Mouse (Mus musculus): ENCODE data around the gene Ak6.

The Ak6 gene

DNA sequence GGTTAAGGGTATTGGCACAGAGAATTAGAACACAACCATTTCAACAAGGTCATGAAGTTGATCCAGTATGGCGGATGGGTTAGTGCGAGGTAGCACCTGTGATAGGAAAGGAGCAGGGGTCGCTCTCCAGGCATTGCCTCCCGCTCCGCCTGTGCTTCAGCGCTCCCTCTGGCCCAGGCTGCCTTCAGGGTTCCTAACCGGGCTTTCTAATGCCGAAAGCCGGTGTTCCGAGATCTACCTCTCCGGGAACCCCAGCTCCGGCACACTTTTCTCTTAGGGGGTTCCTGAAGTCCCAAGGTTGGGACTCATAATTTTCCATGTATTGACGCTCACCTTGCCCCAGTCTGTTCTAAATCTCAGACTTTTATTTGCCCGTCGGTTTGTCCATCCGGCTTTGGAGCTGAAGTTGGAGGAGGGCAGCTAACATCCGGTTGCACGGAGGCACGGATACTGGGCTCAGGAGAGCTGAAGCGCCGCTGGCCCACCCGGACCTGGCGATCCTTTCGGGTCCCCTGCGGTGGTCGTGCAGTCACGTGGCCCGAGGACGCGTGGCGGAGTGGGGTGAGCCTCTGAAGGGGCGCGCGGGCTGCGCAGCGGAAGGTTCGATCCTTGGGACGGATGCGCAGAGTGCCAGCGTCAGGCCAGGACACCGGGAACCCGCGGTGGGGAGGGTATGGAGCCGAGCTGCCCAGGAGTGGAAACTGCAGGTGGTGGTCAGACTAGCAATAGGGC lies 18.7 kb downstream of the Ak6 start, which contains the start of gene Ccdc125:
Gene Ccdc125, plus strand, starts transcription at position 427 of the 732 bp plus-strand sequence.
- peak; percentile 51 for DNase-seq (ENCODE audit: low spot score)

DNA sequence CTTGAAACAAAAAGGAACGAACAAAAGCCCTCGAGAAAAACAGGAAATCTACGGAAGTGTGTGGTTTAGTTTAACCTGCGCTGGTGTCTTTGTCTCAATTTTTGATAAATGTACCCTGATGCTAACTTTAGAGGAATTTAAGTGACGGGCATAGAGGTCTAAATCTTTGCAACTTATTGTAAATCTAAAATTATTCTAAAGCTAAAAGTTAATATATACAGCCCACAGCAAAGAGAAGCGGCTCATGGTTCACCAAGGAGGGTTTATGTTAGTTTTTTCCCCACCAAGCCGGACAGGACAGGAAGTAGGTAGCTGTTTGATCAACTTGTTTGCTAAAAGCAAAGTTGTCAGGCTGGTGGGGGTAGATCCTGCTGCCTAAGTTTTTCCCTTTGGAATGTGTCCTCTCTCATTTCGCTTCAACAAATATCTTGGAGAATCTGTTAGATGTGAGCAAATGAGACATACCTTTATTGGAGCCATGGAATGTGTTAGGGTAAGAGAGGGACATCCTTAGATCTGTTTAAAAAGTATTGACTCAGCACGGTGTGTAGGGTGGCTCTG lies 19.5 kb downstream of the Ak6 start:
- no peak for DNase-seq (ENCODE audit: low spot score)

DNA sequence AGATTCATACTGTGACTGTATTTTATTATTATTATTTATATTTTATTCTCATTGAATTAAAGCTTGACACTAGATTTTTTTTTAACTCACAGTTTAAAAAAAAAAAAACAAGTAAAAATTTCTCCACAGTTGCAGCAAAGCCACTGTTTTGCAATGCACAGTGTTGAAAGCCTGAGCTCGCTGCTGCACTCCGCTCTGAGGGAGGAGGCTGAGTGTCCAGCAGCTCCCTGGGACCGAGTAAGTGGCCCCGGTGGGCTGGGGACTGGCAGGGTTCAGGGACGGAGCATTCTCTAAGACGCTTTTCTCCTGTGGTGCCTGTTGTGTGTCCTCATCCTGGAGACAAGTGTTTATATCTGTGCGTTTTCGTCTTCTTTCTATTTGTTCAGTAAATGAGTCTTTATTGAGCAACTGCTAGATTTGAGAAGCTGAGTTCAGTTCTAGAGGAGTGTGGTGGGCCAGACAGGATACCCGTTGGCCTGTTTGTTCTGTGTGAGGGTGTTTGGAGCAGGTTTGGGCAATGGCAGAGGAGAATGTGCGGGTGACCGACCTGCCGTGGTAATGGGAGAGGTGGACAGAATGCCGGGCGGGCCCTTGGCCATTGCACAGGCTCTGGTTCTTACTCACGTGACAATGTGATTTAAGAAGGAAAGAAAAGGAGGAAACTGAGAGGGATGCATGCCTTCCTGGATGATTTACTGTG lies 25.3 kb downstream of the Ak6 start:
- DNase-seq (ENCODE audit: low spot score), result no peak

DNA sequence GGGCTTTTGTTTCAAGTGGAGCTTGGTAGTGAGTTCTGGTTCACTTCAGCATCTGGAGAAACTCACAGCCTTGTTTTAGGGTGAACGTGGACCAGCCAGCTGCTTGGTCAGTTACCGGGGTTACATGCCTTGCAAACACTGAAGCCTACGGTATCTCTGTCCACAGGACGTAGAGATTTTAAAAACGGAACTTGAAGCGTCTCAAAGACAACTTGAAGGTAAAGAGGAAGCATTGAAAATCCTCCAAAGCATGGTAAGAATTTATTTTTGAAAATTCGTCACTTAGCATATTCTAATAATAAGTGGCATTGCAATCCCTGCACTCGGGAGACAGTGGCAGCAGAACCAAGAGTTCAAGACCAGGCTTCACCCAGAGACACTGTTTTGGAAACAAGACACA lies 30.8 kb downstream of the Ak6 start:
- no peak for DNase-seq (ENCODE audit: low spot score)

DNA sequence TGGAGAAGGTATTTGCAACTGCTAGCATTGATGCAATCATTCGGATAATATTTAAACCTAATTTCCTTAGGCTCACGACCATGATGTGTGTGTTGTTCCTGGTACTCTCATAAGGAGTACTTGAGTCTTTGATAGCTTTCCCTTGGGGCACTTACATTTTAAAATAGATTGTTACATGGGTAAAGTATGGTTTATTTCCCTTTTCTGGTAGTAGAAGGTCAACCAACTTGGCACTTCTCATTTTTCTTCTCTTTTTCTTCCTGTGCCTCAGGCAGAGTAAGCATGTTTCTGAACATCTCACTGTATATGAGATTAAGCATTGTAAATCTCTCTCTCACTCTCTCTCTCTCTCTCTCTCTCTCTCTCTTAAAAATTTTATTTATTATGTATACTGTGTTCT lies 32.1 kb downstream of the Ak6 start:
- no peak for DNase-seq (ENCODE audit: low spot score)

DNA sequence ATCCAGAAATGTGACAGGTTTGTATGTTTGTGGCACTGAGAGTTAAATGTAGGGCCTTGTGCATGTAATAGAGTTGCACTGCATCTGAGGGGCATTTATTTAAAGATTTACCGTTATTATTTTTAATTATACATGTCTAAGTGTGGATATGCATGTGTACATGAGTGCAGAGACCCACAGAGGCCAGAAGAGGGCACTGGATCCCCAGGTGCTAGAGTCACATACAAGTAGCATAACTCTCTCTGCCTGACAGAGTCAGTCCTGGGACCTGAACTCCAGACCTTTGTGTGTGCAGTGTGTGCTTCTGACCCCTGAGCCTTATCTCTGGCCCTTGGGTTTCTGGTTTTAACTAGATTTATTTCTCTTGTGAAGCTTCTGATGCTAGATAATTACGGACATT lies 33.6 kb downstream of the Ak6 start:
- no peak for DNase-seq (ENCODE audit: low spot score)

DNA sequence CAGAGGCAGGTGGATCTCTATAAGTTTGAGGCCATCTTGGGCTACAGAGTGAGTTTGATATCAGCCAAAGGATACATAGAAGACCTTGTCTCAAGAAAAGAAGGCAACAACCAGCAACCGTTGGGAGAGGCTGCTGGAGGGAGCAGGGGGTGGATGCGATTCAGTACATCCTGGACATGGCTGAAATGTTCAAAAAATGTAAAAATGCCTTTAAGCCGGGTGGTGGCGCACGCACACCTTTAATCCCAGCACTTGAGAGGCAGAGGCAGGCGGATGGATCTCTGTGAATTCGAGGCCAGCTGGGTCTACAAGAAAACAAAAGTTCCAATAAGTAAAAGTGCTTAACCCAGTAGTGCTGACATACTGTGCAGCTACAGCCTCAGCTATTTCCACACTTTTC lies 36.7 kb downstream of the Ak6 start:
- DNase-seq (ENCODE audit: low spot score), result no peak

DNA sequence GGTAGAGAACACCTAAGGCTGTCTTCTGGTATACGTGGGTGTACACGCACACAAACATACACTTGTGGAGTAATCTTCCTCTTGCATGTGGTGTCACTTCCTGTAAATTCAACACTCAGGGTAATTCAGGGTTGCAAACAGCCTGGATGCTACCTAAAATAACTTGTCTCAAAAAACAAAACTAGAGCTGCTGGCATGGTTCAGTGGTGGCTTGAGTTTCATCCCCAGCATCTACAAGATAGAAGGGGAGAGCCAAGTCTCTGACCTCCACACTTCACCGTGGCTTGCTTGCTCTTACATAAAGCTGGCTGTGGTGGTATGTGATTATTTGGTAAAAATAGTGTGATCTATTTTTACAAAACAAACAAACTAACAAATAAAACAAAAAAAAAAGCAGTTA lies 46.8 kb downstream of the Ak6 start:
- DNase-seq (ENCODE audit: low spot score), result no peak

DNA sequence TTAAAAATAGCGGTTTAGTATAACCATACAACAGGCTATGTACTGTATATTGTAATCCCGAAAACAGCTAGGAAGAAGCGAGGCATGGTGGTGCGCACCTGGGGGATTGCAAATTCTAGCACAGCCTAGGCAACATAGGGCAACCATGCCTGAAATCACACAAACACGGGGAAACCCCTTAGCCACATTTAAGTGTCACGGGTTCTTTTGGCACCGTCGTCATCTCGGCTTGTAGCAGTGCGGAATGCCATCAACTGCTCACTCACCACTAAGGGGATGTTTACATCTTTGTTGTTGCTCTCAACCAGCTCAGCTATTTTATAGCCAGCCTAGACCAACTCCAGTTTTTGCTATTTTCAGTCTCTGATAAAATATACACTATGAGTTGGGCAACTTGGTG lies 48.1 kb downstream of the Ak6 start:
- no peak for DNase-seq (ENCODE audit: low spot score)

DNA sequence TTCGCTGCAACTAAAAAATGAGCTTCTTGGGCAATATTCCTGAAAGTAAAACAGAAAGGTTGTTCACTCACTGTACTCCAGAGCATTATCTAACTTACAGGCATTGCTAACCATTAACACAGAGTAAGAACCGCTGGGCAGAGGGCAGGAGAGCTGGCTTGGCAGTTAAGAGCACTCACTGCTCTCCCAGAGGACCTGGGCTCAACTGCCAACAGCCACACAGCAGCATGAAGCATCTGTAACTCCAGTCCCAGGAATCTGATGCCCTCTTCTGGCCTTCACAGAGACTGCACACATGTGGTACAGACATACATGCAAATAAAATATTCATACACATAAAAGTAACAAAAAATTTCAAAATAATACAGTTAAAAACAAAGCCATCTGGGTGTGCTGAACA lies 52.7 kb downstream of the Ak6 start:
- no peak for DNase-seq (ENCODE audit: low spot score)

DNA sequence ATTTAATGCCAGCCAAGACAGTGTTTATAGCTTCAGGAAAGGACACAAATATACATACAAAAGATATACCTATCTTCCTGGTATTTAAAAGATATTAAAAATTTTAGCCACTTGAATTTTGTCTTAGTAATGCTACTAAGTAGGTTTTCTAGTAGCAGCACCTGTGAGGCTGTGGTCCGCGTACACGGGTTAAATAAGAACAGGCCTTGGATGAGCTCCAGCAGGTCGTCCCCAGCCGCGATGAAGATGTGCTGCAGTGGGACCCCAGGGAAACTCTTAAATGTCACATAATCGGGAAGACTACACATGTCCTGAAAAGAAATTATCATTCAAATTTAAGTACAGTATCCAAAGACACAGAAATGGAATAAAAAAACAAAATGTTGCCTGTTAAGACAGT lies 55.4 kb downstream of the Ak6 start:
- no peak for DNase-seq (ENCODE audit: low spot score)

DNA sequence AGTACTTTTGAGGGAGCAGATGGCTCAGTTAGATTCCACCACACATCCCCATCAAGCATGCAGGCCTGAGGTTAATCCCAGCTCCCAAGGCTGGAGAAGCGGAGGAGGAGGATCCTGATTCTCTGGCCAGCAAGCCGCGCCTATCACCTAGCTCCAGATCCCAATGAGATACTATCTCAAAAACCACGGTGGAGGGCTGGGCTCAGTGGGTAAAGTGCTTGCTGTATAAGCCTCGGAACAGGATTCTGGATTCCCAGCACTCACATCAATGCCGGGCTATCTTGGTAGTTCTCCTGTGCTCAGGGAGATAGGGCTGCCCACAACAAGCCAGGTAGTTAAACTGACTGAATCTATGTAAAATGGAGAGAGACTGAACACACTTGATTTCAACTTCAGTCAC lies 64.7 kb downstream of the Ak6 start:
- DNase-seq (ENCODE audit: low spot score), result no peak
